Comparison of ENCODE assay signal across 10 mouse cellular contexts in the genomic region with DNA sequence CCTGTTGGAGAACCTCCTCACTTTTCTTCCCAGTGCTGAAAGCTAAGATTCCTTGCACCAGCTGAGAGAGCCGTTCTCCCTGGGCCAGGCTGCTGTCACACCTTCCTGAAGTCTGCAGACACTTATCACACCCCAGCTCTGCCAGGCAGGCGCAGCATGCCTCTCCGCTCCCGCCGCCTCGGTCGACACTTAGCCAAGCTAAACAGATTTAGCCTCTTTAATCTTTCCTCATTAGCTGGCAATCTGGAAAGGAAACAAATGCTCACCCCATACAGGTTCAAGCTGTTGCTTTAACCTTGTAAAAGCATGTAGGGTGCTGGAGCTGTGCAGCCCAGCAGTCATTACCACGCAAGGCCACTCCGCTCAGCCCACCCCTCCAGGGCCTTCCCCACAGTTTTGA.
DNase-seq lines count a peak whose midpoint lies in the region; ATAC-seq and TF ChIP-seq lines count a peak whose summit lies in the region.
"Had no signal": no experiment of that assay in that cellular context is flagged by ENCODE, and none has a peak within 500 bp of the region (broad histone marks: within the 10 kb centered on the region; RNA-seq: fewer than 3 reads in every experiment).

No protein-coding gene starts in this region.

- no peak for TF ChIP-seq EP300 in heart, postnatal 0 days (IDR thresholded peaks at IDR 0.05; ENCODE audit: low read depth)

- H3K4me2 ChIP-seq in heart, postnatal 0 days (ENCODE audit: low read depth, low read length), result no peak overlapping the region

- no peak for TF ChIP-seq CTCF in E14TG2a.4 (conservative IDR thresholded peaks at IDR 0.05; ENCODE audit: low read length)
- no peak for TF ChIP-seq CTCF in heart, postnatal 0 days (IDR thresholded peaks at IDR 0.05; ENCODE audit: low read depth)

- 13% methylated on average over 9 of the region's 9 CpGs for WGBS in heart, embryonic 10.5 days
- WGBS in heart, postnatal 0 days, result 25% methylated on average over 9 of the region's 9 CpGs

- peak overlapping the region; percentile 36; the same call in 1 of the 2 replicates for H3K27ac ChIP-seq in heart, embryonic 10.5 days
- no peak overlapping the region for H3K27ac ChIP-seq in heart, postnatal 0 days (ENCODE audit: low read depth)
- H3K27ac ChIP-seq: liver, embryonic 14.5 days had no signal

- no peaks in the 10 kb centered on the region for H3K9me3 ChIP-seq in heart, embryonic 10.5 days
- no peaks in the 10 kb centered on the region for H3K9me3 ChIP-seq in E14TG2a.4 (ENCODE audit: low read length)
- H3K9me3 ChIP-seq in heart, postnatal 0 days (replicated peaks; ENCODE audit: control insufficient read depth, low read length), result no peaks in the 10 kb centered on the region
- H3K9me3 ChIP-seq: megakaryocyte, embryonic 14.5 days had no signal

- no peak for ATAC-seq in heart, postnatal 0 days (ENCODE audit: insufficient read depth, low read depth)

- H3K4me1 ChIP-seq in heart, embryonic 10.5 days, result peaks cover 31% of the 10 kb centered on the region
- H3K4me1 ChIP-seq in E14TG2a.4 (replicated peaks; ENCODE audit: low read depth, low read length), result peaks cover 71% of the 10 kb centered on the region
- no peaks in the 10 kb centered on the region for H3K4me1 ChIP-seq in heart, postnatal 0 days (ENCODE audit: control insufficient read depth, insufficient read depth)

- H3K36me3 ChIP-seq in heart, embryonic 10.5 days, result no peaks in the 10 kb centered on the region
- no peaks in the 10 kb centered on the region for H3K36me3 ChIP-seq in E14TG2a.4 (ENCODE audit: insufficient read depth, low read length)
- no peaks in the 10 kb centered on the region for H3K36me3 ChIP-seq in heart, postnatal 0 days (replicated peaks; ENCODE audit: control insufficient read depth, insufficient read depth, low read length)

- intact Hi-C loops in heart, postnatal 25 days (cut with DNase I), result no loop called here

- no peak for DNase-seq in heart, embryonic 10.5 days (ENCODE audit: low spot score)
- DNase-seq in heart, postnatal 25 days (ENCODE audit: low spot score), result no peak
- peak; percentile 58 to 73 for DNase-seq in cerebellum, postnatal 25 days
- peak; percentile 19 for DNase-seq in heart, postnatal 0 days (ENCODE audit: low spot score)
- no peak for DNase-seq in adrenal gland, postnatal 4 days (ENCODE audit: low spot score in 2 of 2)
- no peak for DNase-seq in gastrocnemius, adult 8-10 months (ENCODE audit: low spot score in 2 of 2)
- DNase-seq in spleen, postnatal 10 days (ENCODE audit: low spot score in 2 of 2), result no peak

- H3K4me3 ChIP-seq in heart, embryonic 10.5 days, result no peak overlapping the region
- H3K4me3 ChIP-seq in E14TG2a.4 (replicated peaks; ENCODE audit: low read length), result 0 out of 2 replicates have a peak overlapping the region, but pooled peaks have one; percentile 26
- H3K4me3 ChIP-seq in heart, postnatal 0 days (ENCODE audit: low read depth, low read length), result no peak overlapping the region
- H3K4me3 ChIP-seq: megakaryocyte, embryonic 14.5 days had no signal

- H3K9ac ChIP-seq in heart, postnatal 0 days (replicated peaks; ENCODE audit: low read depth, low read length), result no peak overlapping the region
- H3K9ac ChIP-seq: liver, embryonic 14.5 days had no signal

- peaks cover 15% of the 10 kb centered on the region for H3K27me3 ChIP-seq in heart, embryonic 10.5 days (ENCODE audit: insufficient read depth, poor library complexity, severe bottlenecking)
- no peaks in the 10 kb centered on the region for H3K27me3 ChIP-seq in E14TG2a.4 (ENCODE audit: insufficient read depth, low read length)
- no peaks in the 10 kb centered on the region for H3K27me3 ChIP-seq in heart, postnatal 0 days (ENCODE audit: control insufficient read depth, insufficient read depth, low read length)

Comparison
In these comparisons a context has a peak if more than half of its experiments do, and no peak if none do; other contexts are left out.
1. DNase-seq: peak in cerebellum, postnatal 25 days (2 of 2) and heart, postnatal 0 days (single experiment); none in heart, embryonic 10.5 days (single experiment), heart, postnatal 25 days (single experiment), adrenal gland, postnatal 4 days (0 of 2), gastrocnemius, adult 8-10 months (0 of 2) and spleen, postnatal 10 days (0 of 2).